In the genomic region with DNA sequence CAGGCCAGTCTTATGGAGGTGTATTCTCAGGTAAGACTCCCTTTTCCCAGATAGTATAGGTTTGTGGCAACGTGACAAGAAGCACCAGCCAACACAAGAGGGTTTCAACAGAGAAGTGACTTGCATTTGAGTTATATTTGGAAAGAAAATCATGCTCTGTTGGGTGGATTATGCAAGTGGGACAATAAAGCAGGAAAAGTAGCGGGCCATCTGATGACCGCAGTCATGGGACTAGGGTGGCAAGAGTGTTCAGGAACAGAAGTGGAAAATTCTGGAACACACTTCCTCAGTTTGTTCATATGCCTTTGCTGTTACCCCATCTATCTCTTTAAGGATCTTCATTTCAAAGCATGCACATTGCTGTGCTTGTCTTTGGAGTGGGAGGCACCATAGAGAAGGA, we compare ENCODE assay signal across 21 mouse cellular contexts.
"Had no signal": no experiment of that assay in that cellular context is flagged by ENCODE, and none has a peak within 500 bp of the region (broad histone marks: within the 10 kb centered on the region; RNA-seq: fewer than 3 reads in every experiment).

No protein-coding gene starts in this region.

- H3K9ac ChIP-seq: limb, embryonic 13.5 days; liver, embryonic 12.5 days; liver, embryonic 15.5 days; lung, embryonic 15.5 days; midbrain, embryonic 12.5 days; midbrain, embryonic 15.5 days; neural tube, embryonic 12.5 days; neural tube, embryonic 15.5 days; stomach, embryonic 15.5 days had no signal

- DNase-seq: kidney, adult 2 months; kidney, postnatal 25 days; layer of hippocampus, adult 9-11 months; liver; lung, adult 18-20 months; lung, postnatal 10 days; right cerebral cortex, postnatal 25 days; spleen, adult 18-20 months; thymus, postnatal 36 days had no signal

- H3K27ac ChIP-seq: kidney, postnatal 0 days; layer of hippocampus, adult 2 months; limb, embryonic 10.5 days; limb, embryonic 13.5 days; liver, embryonic 12.5 days; liver, embryonic 15.5 days; lung, embryonic 15.5 days; midbrain, embryonic 12.5 days; midbrain, embryonic 15.5 days; neural tube, embryonic 12.5 days; neural tube, embryonic 15.5 days; stomach, embryonic 15.5 days had no signal

- H3K4me1 ChIP-seq: liver, embryonic 12.5 days; liver, embryonic 15.5 days; midbrain, embryonic 12.5 days; neural tube, embryonic 12.5 days; stomach, embryonic 15.5 days had no signal

- H3K36me3 ChIP-seq: limb, embryonic 10.5 days; limb, embryonic 13.5 days; liver, embryonic 12.5 days; liver, embryonic 15.5 days; lung, embryonic 15.5 days; midbrain, embryonic 12.5 days; midbrain, embryonic 15.5 days; neural tube, embryonic 12.5 days; neural tube, embryonic 15.5 days; stomach, embryonic 15.5 days had no signal

- H3K27me3 ChIP-seq: limb, embryonic 13.5 days; liver, embryonic 15.5 days; lung, embryonic 15.5 days; midbrain, embryonic 12.5 days; midbrain, embryonic 15.5 days; neural tube, embryonic 12.5 days; neural tube, embryonic 15.5 days; stomach, embryonic 15.5 days had no signal

- H3K4me3 ChIP-seq: layer of hippocampus, adult 2 months; limb, embryonic 10.5 days; limb, embryonic 13.5 days; liver, embryonic 12.5 days; liver, embryonic 15.5 days; lung, embryonic 15.5 days; midbrain, embryonic 12.5 days; midbrain, embryonic 15.5 days; neural tube, embryonic 12.5 days; neural tube, embryonic 15.5 days; stomach, embryonic 15.5 days had no signal
